Mouse (Mus musculus): Measurements from ENCODE around the gene 4931406C07Rik. TPM values are rescaled to one million over a fixed set of nuclear protein-coding genes. Genes with fewer than 3 reads are reported as not detected.

4931406C07Rik gene
- total and polyA plus RNA-seq, 3 experiments, result 5.0 to 20.2 (median 12.0) TPM

GRCm38 (mm10) chr9:15305503-15306397 is 498 bp downstream of the 4931406C07Rik start, which contains the start of gene Taf1d (continued):
- TF ChIP-seq USF1 (IDR thresholded peaks at IDR 0.05; ENCODE audit: low read depth, low read length) (no peak), POLR2AphosphoS2 (IDR thresholded peaks at IDR 0.05; ENCODE audit: low read depth, low read length) (peak; percentile 96), CHD2 (IDR thresholded peaks at IDR 0.05; ENCODE audit: low read length) (peak; percentile 98), IRF4 (IDR thresholded peaks at IDR 0.05; ENCODE audit: low read depth, low read length) (no peak; the same call in 1 of the 2 replicates), TBP (conservative IDR thresholded peaks at IDR 0.05; ENCODE audit: low read depth, low read length) (peak; percentile 92), MAX (IDR thresholded peaks at IDR 0.05; ENCODE audit: low read length) (no peak), EP300 (IDR thresholded peaks at IDR 0.05; ENCODE audit: low read length) (no peak), KAT2A (IDR thresholded peaks at IDR 0.05; ENCODE audit: insufficient replicate concordance, low read length) (no peak), MAZ (IDR thresholded peaks at IDR 0.05; ENCODE audit: low read depth, low read length) (no peak), SIN3A (IDR thresholded peaks at IDR 0.05; ENCODE audit: low read length) (0 out of 2 replicates have a peak, but pooled peaks have one; percentile 52), MXI1 (IDR thresholded peaks at IDR 0.05; ENCODE audit: low read depth, low read length) (peak; percentile 14; the same call in 1 of the 2 replicates)

GRCm38 (mm10) chr9:15302881-15303280 is 3.4 kb downstream of the 4931406C07Rik start:
- no peak overlapping the region for H3K27ac ChIP-seq (ENCODE audit: insufficient read depth, low read depth)
- TF ChIP-seq BHLHE40 (IDR thresholded peaks at IDR 0.05; ENCODE audit: low read depth, low read length) (no peak), SMC3 (IDR thresholded peaks at IDR 0.05; ENCODE audit: low read depth, low read length) (no peak), ETS1 (conservative IDR thresholded peaks at IDR 0.05; ENCODE audit: low read depth, low read length) (no peak), E2F4 (IDR thresholded peaks at IDR 0.05; ENCODE audit: insufficient replicate concordance, low read depth, low read length) (no peak), MAX (IDR thresholded peaks at IDR 0.05; ENCODE audit: low read length) (no peak), MXI1 (IDR thresholded peaks at IDR 0.05; ENCODE audit: low read depth, low read length) (no peak), PAX5 (IDR thresholded peaks at IDR 0.05; ENCODE audit: low read length) (no peak), JUN (IDR thresholded peaks at IDR 0.05; ENCODE audit: insufficient read depth, low read depth, low read length) (no peak), ZC3H11A (IDR thresholded peaks at IDR 0.05; ENCODE audit: low read depth, low read length) (no peak), USF2 (conservative IDR thresholded peaks at IDR 0.05; ENCODE audit: low read depth, low read length) (no peak), RAD21 (IDR thresholded peaks at IDR 0.05; ENCODE audit: low read depth, low read length) (no peak), CHD2 (IDR thresholded peaks at IDR 0.05; ENCODE audit: low read length) (no peak)
- H3K4me2 ChIP-seq (ENCODE audit: insufficient read depth, low read depth, poor library complexity, severe bottlenecking), result no peak overlapping the region
- DNase-seq (ENCODE audit: extremely low read depth), result no peak
- no peak overlapping the region for H3K9ac ChIP-seq (ENCODE audit: insufficient read depth, low read depth)
- H3K79me2 ChIP-seq (replicated peaks; ENCODE audit: control insufficient read depth, extremely low read depth, insufficient read depth, poor library complexity, severe bottlenecking), result peaks cover 17% of the 10 kb centered on the region
- no peaks in the 10 kb centered on the region for H3K27me3 ChIP-seq (replicated peaks)
- in situ Hi-C loops (cut with MboI; ENCODE audit: low pct_ligation_motif_present, low pct_unique_long_range_greater_than_20kb, low sequenced_read_pairs) (no loop called here), dilution Hi-C loops (cut with MboI; ENCODE audit: extremely low pct_ligation_motif_present, extremely low pct_unique_long_range_greater_than_20kb, low sequenced_read_pairs) (no loop called here)
- H3K4me3 ChIP-seq (replicated peaks in 1 of 3; ENCODE audit: low read depth in 2 of 3, low read length in 2 of 3, poor library complexity in 1 of 3), result no peak overlapping the region
- peaks cover 2 to 34% of the 10 kb centered on the region in 2 experiments; a peak in 3 of 4 replicates for H3K4me1 ChIP-seq (ENCODE audit: control insufficient read depth in 1 of 2, insufficient read depth in 2 of 2)
- no peaks in the 10 kb centered on the region for H3K9me3 ChIP-seq (replicated peaks; ENCODE audit: low read length)
- peaks cover 3 to 9% of the 10 kb centered on the region in 2 experiments for H3K36me3 ChIP-seq (replicated peaks in 1 of 2; ENCODE audit: control insufficient read depth in 1 of 2, insufficient read depth in 1 of 2, low read length in 1 of 2)
